Mouse (Mus musculus) heart, adult 8-10 months (tissue): ENCODE measurements at regions not wholly inside any gene's neighbourhood (a gene's known extent, or its start where the extent isn't known, plus 50 kb on each side); places are given as distances from the start of the nearest gene placed in this dataset.
"Not testable (repeated sequence)": the region's sequence is repeated elsewhere in the genome, so short reads cannot be mapped to it uniquely, and the experiment has no call there.

Source experiments
- DNase-seq: peaks from one replicate; pipeline ENCODE4 v3.0.0; 2022; ENCODE audit warnings: low spot score

DNA sequence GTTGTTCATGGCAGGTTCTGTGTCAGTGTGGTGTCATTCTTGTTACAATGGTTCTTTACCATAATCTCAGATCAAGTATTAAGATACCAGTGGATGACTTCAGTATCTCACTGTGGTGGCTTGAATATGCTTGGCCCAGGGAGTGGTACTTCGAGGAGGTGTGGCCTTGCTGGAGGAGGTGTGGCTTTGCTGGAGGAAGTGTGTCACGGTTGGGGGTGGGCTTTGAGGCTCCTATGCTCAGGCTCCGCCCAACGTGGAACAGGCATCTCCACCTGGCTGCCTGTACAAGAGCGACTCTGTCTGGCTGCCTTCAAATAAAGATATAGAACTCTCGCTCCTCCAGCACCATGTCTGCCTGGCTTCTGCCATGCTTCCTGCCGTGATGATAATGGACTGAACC, 63.6 kb downstream of the Cd2 start:
- no peak for DNase-seq

DNA sequence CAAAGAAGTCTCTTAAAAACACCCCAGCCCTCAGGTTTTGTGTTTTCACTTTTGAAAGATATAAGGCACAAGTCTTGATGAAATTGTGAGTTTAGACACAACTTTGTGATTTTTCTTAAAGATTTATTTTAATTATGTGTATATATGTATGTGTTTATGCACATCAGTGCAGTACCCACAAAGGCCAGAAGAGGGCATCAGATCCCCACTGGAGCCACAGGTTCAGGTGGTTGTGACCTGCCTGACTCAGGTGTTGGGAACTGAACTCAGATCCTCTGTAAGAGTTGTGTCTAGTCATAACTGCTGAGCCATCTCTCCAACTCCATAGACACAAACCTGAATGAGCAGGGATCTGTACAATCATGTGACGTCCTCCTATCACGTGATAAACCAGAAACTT, 67.8 kb downstream of the Cd2 start:
- no peak for DNase-seq

DNA sequence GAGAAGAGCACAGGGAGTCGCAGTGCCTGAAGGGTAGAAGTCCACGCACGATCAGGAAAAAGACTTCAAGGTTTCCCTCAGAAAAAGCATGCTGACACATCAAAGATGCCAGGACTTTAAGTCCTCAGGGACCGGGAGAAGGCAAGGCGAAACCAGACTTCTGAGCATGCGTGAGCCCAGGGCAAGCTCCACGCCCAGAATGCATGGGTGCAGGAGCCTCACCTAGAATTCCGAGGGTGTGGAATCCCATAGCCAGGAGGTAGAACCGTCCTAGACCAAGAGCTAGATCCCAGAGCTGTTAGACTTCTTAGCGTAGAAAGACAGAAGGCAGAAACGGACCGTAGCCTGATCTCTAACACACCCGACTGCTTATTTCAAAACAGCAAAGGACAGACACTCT, 71.0 kb downstream of the Cd2 start:
- DNase-seq, result no peak

DNA sequence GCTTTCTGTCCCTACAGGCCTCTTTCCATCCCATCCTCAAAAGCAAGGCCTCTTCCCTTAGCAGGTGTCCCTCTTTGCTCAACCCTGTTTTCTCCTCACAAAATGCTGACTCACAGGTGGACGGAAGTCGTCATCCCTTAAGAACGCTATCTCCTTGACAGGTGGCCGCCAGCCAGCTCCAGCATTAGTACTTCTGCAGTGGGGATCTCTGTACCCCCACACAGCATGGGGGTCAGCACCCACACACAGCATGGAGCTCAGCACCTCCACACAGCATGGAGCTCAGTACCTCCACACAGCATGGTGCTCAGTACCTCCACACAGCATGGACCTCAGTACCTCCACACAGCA, 74.6 kb downstream of the Cd2 start:
- DNase-seq, result no peak

DNA sequence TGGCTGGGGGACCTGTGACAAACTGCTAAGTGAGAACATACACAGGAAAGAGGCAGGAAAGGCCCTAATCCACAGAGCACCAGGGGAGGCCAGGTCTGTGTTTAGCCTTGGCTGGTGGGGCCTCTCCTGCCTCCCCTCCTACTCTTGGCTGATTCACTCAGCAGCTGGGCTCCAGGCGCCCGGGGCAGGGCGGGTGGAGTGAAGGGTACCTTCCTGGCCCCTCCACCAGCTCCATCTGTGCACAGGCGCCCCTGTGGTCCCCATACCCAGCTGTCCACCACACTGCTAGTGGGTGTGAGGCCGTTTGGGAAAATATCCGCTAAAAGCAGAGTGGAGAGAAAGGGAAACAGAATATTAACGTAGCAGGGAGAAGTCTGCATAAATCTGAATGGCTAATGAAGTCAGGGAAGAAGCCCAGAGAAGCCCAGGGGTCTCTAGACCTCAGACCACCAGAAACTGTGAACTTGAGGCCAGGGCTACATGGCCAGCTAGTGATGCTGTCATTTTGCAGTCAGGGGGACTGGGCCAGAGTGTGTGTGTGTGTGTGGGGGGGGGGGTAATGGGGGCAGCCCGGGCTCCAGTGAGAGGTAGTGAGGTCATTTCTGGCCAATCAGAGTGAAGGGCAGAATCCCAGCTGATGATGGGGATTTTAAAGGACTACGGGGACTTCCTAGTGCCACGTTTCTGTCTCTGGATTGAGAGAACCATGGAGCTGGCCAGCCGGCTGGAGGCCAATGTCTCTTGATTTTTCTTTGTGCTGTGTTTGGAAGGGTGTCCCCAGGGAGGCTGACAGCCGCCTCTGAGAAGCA, 75.1 kb downstream of the Cd2 start:
- DNase-seq, result peak; percentile 27

DNA sequence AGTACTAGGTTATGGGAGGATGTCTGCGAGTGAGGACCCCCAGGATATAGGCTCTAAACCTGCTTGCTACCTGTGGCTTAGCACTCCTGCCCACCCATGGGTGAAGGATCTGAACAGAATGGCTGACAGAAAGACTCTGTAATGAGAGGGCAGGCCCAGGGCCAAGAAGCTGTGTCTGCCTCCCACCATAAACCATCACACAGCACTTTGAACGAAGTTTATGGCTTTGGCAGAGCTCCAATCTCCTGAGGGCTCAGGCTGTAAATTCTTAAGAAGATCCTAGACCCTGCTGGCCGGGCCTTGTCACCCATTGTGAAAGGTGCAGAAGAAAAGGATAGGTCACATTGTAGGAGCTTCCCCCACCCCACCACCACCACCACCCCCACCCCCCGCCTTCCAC, 75.8 kb downstream of the Cd2 start:
- DNase-seq, result no peak

DNA sequence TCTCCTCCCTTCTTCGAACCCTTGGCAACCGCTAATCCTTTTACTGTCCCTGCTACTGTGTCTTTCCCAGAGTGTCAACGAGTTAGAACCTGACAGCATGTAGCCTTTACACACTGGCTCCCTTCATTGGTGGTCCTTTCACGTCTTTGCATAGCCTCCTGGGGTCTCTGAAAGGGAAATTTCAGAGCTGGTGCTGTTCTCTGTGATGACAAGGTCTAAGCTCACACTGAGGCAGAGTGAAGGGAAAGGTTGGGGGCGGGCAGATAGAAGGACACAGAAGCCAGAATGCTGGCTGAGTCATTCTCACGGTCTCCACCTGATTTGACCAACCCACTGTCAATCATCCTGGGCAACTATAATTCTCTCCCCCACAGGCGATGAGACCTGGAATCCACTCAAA, 78.2 kb downstream of the Cd2 start:
- DNase-seq, result no peak

DNA sequence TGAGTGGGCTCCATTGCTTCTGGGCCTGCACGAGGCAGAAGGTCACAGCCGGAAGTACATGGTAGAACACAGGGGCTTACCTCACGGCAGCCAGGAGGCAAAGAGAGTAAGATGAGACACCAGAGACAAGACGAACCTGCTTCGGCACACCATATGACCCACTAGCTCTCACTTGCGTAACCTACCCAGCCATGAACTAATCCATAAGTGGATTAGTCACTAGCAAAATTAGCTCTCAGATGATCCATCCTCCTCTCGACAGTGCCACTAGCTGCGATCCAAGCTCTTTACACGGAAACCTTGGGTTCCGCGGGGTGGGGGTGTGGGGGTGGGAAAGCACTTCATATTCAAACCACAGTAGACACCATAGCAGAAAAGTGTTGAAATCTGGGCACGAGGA, 79.0 kb downstream of the Cd2 start:
- no peak for DNase-seq

DNA sequence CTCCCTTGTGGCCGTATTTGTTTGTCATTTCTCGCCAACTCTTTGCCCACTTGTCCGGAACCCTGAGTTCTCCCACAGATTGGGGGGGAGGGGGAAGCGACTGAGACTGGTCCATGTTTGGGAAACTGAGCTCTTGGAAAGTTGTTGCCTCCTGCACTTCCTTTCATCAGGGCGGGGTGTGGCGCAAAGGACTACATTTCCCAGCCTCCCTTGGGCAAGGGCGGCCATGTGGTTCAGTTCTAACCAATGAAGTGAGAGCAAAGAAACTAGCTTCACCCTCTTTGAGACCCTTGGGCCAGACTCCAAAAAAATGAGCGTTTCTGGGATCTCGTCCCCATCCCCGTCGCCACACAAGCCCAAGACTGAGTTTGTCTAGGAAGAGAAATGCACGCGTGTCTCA, 81.6 kb downstream of the Cd2 start:
- DNase-seq, result not testable (repeated sequence)

DNA sequence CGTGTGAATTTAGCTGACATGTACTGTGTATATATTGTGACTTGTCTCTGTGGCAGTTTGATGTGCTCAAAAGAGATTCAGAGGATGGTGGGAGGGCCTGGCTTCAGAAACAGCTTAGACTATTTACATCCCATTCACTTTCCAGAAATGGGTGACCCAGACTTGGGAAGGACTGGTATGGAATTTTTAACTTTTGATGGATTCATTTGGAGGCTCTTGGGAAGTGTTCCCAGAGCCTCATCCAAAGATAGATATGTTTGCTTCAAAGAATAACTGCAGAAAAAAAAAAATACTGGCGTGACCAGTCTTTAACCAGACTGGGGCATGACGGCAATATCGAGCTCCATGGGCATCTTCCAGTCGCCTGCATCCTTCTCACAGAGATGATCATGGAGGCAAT, 84.6 kb upstream of the Ptgfrn start:
- no peak for DNase-seq

DNA sequence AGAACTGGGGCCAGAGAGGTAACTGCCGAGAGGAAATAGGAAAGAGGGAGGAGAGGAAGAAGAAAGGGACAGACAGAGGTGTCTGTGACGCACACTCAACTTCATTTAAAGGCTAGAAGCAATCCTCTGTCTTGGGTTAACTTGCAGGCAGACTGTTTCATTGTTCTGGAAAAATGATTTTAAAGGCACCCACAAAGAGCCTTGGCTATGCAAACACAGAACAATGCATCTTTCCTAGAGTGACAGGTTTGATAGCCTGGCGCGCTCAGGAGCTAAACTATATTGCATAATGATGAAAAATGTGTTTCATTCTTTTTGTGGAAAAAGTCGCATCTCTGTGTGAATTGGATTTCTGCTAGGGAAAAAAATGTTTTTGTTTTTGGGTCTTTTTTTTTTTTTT, 84.2 kb upstream of the Ptgfrn start:
- no peak for DNase-seq

DNA sequence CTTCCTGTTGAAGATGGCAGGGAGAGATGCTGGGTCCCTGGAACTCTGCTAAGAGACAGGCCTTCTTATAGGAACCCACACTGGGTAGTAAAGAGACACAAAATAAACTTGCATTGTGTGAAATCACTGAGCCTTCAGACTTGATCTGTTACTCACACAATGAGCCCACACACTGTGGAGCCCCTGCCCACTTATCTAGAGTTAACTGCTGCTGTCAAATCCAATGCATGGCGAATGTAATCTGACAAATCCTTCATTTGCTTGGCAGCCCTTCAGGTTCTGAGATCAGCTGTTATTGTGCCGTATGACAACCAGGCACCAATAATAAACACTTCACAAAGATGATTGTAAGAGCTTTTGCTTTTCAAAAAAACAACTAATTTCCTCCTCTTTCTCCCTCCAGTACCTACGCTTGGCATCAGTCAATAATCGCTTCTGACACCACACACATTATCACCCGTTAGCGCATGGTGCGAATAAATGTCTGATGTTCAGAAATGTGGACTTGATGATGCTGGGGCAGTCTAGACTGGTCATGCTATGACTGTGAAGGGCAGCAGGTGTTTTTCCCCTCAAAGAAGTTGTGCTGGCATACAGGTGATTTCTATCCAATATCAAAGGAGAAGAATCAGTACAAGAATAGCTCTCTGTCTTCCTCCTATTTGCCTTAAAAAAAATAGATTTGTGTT, 81.4 kb upstream of the Ptgfrn start:
- no peak for DNase-seq

DNA sequence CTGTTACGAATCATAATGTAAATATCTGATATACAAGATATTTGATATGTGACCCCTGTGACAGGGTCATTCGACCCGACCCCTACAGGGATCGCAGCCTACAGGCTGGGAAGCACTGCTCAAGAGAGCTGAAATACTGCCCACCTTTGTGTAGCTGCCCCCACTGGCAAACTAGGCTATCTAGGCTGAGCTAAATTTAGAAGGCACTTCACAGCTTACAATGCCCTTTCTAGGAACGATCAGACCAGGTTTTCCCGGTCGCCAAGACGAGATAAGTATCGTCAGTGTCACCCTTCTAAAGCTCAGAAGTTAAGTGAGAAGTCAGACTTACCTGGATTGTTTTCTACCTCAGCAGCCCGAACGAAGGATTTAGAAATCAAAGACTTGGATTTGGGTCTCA, 71.9 kb upstream of the Ptgfrn start:
- no peak for DNase-seq

DNA sequence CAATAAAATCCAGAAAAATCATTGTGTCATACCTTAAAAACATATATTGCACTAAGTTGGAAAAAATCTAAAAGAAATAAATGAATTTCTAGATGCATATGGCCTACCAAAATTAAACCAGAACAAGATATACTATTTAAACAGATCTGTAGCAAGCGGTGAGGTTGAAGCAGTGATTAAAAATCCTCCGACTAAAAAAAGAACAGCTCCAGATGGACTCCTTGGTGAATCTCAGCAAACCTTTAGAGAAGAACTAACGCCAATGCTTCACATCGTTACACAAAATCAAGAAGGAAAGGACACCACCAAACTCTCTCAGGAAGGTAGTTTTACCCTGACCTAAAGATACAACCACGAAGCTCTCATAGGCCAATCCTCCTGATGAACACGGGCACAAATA, 63.9 kb upstream of the Ptgfrn start:
- DNase-seq, result no peak

DNA sequence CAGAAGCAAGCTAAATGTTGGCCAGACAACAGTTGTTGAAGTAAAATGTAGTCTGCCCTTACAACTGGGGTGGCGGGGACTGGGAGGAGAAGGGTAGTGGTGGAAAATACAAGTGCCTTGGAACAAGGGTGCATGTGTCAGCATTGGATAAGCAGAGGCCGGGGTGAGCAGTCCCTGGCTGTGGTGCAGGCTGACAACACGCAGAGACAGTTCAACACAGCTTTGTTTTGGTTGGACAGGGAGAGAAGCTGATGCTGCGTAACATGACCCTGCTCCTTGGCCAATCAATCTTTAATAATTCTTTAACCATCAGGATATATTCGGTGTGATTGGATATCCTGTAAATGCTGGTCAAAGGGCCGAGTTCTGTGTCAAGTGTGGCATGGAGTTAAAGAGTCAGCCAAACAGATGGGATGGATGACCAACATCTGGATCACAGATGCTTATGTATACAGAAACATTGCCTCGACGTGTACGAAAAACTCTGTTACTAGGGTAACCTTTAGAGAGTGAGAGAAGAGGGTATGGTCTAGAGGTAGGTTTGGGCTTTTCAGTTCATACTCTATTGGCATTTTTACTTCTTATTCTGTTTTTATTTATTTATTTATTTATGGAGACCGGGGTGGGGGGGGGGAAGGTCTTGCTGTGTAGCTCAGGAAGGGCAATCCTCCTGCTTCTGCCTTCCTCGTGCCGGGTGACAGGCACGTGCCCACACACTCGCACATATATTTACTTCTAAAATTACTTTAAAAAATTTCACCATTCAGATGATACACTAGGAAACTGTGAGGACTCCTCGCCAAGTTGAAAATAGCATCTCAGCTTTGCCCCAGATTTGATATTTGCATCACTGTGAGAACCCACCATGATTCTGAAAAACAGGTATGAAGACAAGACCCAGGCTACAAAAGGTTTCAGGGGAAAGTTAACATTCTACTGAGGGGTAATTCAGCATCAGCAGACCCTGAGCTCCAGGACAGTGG, 60.2 kb upstream of the Ptgfrn start:
- no peak for DNase-seq

DNA sequence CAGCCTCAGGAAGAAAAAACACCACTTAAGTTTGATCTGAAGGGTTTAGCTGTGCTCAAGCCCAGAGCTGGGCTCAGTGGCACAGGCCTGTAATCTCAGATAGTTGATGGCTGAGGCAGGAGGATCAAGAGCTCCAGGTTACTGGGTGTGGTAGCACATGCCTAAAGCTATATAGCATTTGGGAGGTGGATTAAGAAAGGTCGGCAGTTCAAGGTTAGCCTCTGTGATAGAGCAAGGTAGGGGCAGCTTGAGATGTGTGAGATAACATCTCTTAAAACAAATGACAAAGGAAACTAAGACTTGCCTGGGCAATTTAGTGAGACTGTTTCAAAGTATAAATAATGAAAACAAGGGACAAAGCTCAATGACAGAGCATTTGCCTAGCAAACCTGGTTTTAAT, 56.9 kb upstream of the Ptgfrn start:
- no peak for DNase-seq

DNA sequence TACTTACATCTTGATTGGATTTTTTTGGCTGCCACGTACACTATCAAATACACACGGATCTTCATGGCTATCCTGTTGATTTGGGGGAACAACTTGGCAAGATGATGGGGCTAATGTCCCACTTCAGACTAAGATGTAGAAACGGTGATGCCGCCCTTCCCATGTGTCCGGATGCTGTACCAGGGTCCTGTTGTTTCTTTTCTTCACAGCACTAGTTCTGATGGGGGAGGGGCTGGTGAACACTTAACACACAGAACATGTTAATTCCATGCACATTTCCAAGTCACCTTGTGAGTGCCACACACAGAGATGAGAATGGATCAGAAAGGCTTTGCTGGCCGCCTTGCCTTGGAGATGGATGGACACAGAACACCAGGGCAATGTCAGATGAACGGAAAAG, 56.5 kb upstream of the Ptgfrn start:
- no peak for DNase-seq

DNA sequence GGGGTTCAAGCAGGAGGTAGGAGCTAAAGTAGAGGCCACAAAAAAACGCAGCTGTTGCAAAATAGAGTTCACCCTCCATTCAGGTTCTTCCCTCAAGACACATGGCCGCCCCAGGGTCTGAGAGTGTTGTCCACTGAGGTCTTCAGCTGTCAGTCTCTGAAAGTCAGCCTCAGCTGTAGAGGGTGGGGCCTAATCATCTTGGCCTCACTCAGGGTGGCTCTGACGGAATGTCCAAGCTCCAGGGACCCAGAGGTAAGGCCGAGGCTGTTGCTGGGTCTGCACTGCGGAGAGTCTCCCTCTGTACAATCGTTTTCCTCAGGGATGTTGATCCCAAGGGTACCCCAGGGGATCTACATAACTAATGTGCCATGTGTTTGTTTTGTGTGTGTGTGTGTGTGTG, 55.2 kb upstream of the Ptgfrn start:
- no peak for DNase-seq

DNA sequence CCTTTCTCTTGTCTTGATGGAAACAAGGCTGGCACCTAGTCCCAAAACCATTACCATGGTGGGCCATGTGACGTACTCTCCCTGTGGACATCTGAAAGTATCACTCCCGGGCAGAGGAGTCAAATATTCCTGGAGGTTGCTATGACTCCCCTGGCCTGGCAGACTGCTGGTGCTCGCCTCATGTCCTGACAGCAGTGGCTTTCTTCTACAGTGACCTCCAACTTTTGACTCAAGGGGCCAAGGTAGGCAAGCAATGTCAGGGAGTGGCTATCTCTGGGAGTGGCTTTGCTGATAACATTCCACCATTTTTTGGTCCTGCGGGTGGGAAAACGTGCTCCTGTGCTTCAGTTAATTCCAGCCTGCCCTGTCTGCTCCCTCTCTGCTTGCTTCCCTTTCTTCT, 54.7 kb upstream of the Ptgfrn start:
- DNase-seq, result no peak

DNA sequence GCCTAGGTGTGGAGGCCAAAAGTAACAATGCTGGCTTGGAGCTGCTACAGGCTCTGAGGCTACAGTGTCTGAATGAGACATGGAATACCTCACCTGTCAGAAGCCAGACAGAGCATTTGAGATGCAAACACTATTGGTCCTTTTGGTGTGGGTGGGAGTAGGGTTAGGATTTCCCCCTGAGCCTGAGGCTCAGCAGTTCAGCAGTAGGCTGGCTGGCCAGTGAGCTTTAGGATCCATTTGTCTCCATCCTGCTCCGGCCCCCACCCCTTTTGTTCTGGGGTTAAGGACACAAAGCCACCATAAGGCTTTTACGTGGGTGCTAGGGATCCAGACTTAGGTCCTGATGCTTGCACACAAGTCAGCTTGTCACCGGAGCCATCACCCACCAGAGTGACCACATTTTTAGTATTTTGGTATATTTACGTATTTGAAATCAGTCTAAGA, 53.9 kb upstream of the Ptgfrn start:
- no peak for DNase-seq

DNA sequence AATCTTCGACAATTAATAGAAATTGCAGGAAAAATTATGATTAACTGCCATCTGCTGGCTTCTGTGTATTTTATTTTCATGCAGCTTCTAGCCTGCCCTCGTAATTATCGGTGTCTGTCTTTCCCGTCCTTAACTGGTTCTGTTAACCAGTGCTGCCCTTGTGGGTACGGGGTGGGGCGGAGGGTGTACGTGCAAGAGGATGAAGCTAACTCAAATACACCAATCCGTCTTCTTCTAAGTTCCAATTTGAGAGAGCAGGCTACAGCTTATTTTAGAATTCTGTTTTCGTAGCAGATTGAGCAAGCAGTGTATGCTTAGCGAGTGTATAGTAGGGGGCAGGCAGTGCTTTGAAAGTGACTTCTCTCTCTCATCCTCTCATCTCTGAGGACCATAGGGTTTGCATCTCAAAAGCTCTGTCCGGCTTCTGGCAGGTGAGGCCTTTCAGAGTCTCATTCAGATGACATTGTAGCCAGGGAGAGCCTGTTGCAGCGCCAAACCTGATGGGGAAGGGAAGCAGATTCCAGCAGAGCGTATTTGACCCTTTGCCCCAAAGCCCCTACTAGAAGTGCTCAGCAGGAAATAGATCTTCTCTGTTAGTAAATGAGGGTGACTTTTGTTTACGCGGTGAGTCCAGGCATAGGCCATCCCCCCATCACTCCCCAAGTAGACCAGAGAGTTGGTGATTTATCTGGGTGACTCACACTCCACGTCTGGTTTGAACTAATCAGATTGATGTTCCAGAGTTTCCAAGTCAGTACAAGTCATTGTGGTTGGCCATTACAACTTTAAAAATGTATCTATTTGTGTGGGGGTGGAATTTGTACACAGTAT, 53.3 kb upstream of the Ptgfrn start:
- DNase-seq, result no peak
